Mouse (Mus musculus): Measurements from ENCODE around the gene Cdca3. TPM values are rescaled to one million over a fixed set of nuclear protein-coding genes. Genes with fewer than 3 reads are reported as not detected.

The Cdca3 gene
- polyA plus RNA-seq, 1 experiment from 2014 or later, result 8.2 TPM

DNA sequence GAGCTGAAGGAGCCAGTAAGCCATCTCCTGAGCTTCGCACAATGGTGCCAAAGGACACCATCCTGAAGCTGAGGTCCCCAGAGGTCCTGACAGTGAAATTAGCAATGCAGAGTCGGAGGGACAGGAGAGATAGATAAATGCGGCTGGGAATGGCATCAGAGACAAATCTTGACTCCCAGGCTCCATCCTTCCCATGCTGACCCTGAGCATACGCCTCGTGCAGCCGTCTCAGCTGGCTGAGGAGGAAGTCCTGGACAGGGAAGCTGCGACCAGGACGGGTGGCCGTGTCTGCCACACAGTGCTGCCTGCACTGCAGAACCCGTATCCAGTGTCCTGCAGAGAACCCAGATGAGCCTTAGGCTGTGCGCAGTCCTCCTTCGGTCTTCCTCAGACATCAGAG lies 25.3 kb downstream of the Cdca3 start:
- Histone ChIP-seq H3K9me3 (ENCODE audit: low read length) (no peaks in the 10 kb centered on the region), H3K4me1 (ENCODE audit: insufficient read depth, low read depth, low read length) (no peaks in the 10 kb centered on the region), H3K9ac (replicated peaks; ENCODE audit: low read depth) (no peak overlapping the region), H3K36me3 (ENCODE audit: insufficient read depth, low read length) (no peaks in the 10 kb centered on the region), H3K27me3 (replicated peaks; ENCODE audit: insufficient read depth, low read length) (peaks cover 9% of the 10 kb centered on the region; the same call in 1 of the 2 replicates), H3K27ac (ENCODE audit: low read length) (no peak overlapping the region), H3K4me2 (replicated peaks; ENCODE audit: low read depth, low read length) (no peak overlapping the region), H3K4me3 (ENCODE audit: low read depth, low read length) (no peak overlapping the region)
- DNase-seq (ENCODE audit: low spot score) (no peak), ATAC-seq (no peak)
- TF ChIP-seq EP300 (IDR thresholded peaks at IDR 0.05), result no peak
- TF ChIP-seq CTCF (IDR thresholded peaks at IDR 0.05), result no peak
- 65% methylated on average over 12 of the region's 12 CpGs for WGBS

DNA sequence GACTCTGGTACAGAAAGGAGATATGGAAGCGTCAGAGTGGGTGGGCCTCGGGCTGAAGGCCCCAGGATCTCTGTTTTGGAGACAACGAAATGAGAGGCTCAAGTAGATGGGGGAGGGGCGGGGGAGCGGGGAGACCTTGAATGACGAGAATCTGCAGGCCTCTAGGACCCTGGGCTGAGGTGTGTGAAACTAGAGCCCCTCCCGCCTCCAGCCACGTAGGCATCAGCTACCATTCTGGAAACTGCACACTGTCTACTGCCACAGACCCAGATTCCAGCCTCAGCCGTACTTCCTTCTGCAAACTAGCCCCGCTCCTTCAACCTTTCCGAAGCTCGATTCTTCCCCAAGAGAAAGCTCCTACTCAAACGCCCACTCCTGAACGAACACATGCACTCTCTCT lies 27.0 kb downstream of the Cdca3 start:
- no peak for DNase-seq (ENCODE audit: low spot score)
- Histone ChIP-seq H3K36me3 (ENCODE audit: insufficient read depth, low read length) (no peaks in the 10 kb centered on the region), H3K4me3 (ENCODE audit: low read depth, low read length) (0 out of 2 replicates have a peak overlapping the region, but pooled peaks have one; percentile 66), H3K9ac (replicated peaks; ENCODE audit: low read depth) (no peak overlapping the region), H3K9me3 (ENCODE audit: low read length) (no peaks in the 10 kb centered on the region), H3K4me2 (replicated peaks; ENCODE audit: low read depth, low read length) (peak overlapping the region; percentile 98), H3K27me3 (replicated peaks; ENCODE audit: insufficient read depth, low read length) (peaks cover 9% of the 10 kb centered on the region; the same call in 1 of the 2 replicates), H3K27ac (ENCODE audit: low read length) (no peak overlapping the region), H3K4me1 (ENCODE audit: insufficient read depth, low read depth, low read length) (no peaks in the 10 kb centered on the region)
- TF ChIP-seq EP300 (IDR thresholded peaks at IDR 0.05), result no peak
- no peak for TF ChIP-seq CTCF (IDR thresholded peaks at IDR 0.05)
- ATAC-seq, result no peak
- 13% methylated on average over 14 of the region's 14 CpGs for WGBS

DNA sequence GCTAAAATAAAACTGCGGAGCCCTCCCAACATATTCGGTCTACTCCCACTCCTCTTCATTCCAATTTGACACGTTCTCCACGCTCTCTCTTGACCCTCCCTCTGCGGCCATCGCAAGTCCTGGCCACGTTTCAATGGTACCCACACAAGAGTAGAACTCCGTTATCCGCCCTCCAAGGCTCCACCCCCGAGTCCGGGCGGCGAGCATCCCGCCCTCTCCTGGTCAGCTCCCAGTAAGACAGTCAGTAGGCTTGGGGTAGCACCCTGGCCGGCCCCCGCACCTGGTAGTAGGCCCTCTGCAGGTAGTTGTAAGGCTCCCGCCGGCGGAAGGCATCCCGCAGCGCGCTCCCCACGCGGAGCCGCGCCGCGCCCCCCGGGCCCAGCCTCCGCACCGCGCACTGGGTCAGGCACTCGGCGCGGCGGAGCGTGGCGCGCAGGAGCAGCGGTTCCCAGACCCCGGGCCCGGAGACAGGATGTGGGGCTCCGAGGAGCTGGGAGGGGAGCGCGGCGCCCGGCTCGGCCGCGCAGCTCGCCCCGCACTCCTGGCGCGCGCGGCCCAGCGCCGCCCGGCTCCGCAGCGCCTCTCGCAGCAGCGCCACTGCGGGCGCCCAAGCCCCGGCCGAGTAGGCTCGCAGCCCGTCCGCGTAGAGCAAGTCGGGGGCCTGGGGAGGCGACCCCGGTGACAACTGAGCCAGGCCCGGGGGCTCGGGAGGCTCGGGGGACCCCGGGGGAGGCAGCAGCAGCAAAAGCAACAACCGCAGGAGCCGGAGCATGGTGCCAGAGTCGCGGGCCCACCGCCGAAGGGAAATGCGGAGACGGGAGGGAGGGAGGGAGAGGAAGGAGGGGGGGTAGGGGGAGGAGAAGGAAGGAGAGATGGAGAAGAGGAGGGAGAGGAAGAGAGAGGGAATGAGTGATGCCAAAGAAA lies 27.8 kb downstream of the Cdca3 start, which contains the start of gene P3h3:
TSS of gene P3h3 (minus strand) at position 837 of the 924 bp plus-strand sequence.
- H3K36me3 ChIP-seq (ENCODE audit: insufficient read depth, low read length), result no peaks in the 10 kb centered on the region
- WGBS, result 1% methylated on average over 61 of the region's 86 CpGs
- peaks cover 12% of the 10 kb centered on the region; the same call in 1 of the 2 replicates for H3K27me3 ChIP-seq (replicated peaks; ENCODE audit: insufficient read depth, low read length)
- no peaks in the 10 kb centered on the region for H3K4me1 ChIP-seq (ENCODE audit: insufficient read depth, low read depth, low read length)
- no peaks in the 10 kb centered on the region for H3K9me3 ChIP-seq (ENCODE audit: low read length)
- peak within 1 kb of the TSS; percentile 59 for H3K27ac ChIP-seq (ENCODE audit: low read length)
- DNase-seq (ENCODE audit: low spot score), result peak; percentile 80
- peak within 1 kb of the TSS; percentile 58 for H3K9ac ChIP-seq (replicated peaks; ENCODE audit: low read depth)
- peak within 1 kb of the TSS; percentile 98 for H3K4me2 ChIP-seq (replicated peaks; ENCODE audit: low read depth, low read length)
- TF ChIP-seq CTCF (IDR thresholded peaks at IDR 0.05) (peak; percentile 76), EP300 (IDR thresholded peaks at IDR 0.05) (no peak)
- peak within 1 kb of the TSS; percentile 66 for H3K4me3 ChIP-seq (ENCODE audit: low read depth, low read length)
- ATAC-seq, result peak; percentile 79

DNA sequence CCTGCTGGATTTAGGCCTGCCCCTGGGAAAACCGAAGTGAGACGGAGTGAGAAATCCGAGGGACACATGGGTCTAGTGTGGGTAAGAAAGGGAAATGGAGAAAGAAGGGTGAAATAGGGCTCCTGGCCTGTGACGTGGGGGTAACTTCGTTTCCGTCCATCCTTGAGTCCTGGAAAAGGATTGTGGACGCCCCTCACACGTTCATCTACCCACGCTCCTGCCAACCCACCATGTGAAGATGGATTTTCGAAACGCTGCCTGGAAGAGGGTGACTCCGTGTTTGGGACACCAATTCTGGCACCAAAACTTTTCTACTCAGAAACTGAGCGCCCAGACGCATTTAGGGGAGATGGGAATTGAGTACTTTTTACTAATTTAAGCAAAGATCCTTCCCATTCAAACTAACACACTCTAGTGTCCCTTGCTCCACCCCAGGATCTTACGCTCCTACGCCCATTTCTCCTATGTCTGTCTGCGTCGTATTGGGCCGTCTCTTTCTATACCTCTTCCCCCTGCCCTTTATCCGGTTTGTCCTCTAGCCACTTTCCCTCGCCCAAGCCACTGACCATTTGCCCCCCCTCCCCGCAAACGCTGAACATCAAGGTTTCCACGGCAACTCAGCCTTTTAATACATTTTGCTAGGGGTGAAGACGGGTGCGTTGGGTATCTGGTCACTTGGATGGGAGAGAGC lies 28.6 kb downstream of the Cdca3 start:
- WGBS, result 21% methylated on average over 26 of the region's 26 CpGs
- no peak overlapping the region for H3K27ac ChIP-seq (ENCODE audit: low read length)
- DNase-seq (ENCODE audit: low spot score) (no peak), ATAC-seq (no peak)
- TF ChIP-seq EP300 (IDR thresholded peaks at IDR 0.05) (no peak), CTCF (IDR thresholded peaks at IDR 0.05) (no peak)
- peaks cover 18% of the 10 kb centered on the region for H3K27me3 ChIP-seq (replicated peaks; ENCODE audit: insufficient read depth, low read length)
- 0 out of 2 replicates have a peak overlapping the region, but pooled peaks have one; percentile 58 for H3K9ac ChIP-seq (replicated peaks; ENCODE audit: low read depth)
- peak overlapping the region; percentile 98 for H3K4me2 ChIP-seq (replicated peaks; ENCODE audit: low read depth, low read length)
- H3K4me1 ChIP-seq (ENCODE audit: insufficient read depth, low read depth, low read length), result no peaks in the 10 kb centered on the region
- H3K36me3 ChIP-seq (ENCODE audit: insufficient read depth, low read length), result no peaks in the 10 kb centered on the region
- peak overlapping the region; percentile 66 for H3K4me3 ChIP-seq (ENCODE audit: low read depth, low read length)
- H3K9me3 ChIP-seq (ENCODE audit: low read length), result no peaks in the 10 kb centered on the region

DNA sequence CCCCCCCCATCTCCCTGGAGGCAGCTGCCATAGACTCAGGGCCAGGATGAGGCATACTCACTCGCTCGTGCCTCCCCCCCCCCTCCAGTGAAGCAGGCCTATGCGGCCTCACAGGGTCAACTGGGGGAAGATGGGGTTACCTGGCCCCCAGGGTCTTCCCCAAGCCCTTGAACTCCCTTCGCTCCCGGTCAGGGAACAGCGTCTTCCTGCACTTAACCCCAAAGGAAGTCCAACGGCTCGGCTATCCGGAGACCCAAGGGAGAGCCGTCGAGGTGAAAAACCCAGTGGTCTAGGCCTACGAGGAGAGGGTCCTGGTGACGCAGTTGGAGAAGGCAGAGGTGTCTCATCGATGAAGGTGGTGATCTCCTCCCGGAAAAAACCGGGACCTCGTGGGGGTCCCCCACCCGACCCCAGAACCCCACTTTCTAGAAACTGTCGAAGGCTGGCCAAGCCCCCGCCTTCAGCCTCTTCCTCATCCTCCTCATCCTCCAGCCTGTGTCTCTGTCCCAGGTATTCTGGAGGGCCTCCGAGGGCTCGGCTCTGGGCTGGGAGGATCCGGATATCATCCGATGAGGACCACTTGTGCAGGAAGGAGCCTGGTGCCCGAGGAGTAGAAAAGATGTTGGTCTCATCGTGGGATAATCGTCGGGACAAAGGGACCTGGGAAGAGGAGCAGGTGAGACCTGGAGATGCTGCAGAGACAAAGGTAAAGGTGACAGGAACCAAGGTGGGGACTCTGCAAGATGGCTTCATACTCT lies 29.4 kb downstream of the Cdca3 start:
- H3K9me3 ChIP-seq (ENCODE audit: low read length), result no peaks in the 10 kb centered on the region
- H3K27ac ChIP-seq (ENCODE audit: low read length), result no peak overlapping the region
- no peaks in the 10 kb centered on the region for H3K36me3 ChIP-seq (ENCODE audit: insufficient read depth, low read length)
- H3K27me3 ChIP-seq (replicated peaks; ENCODE audit: insufficient read depth, low read length), result peaks cover 22% of the 10 kb centered on the region
- H3K9ac ChIP-seq (replicated peaks; ENCODE audit: low read depth), result no peak overlapping the region
- WGBS, result 65% methylated on average over 25 of the region's 28 CpGs
- no peak for TF ChIP-seq EP300 (IDR thresholded peaks at IDR 0.05)
- TF ChIP-seq CTCF (IDR thresholded peaks at IDR 0.05), result no peak
- H3K4me1 ChIP-seq (ENCODE audit: insufficient read depth, low read depth, low read length), result 0 out of 2 replicates have a peak, but pooled peaks cover 2% of the 10 kb centered on the region
- DNase-seq (ENCODE audit: low spot score) (no peak), ATAC-seq (no peak)
- no peak overlapping the region for H3K4me2 ChIP-seq (replicated peaks; ENCODE audit: low read depth, low read length)
- no peak overlapping the region for H3K4me3 ChIP-seq (ENCODE audit: low read depth, low read length)
